Mouse (Mus musculus): ENCODE measurements at regions not wholly inside any gene's neighbourhood (a gene's known extent, or its start where the extent isn't known, plus 50 kb on each side); places are given as distances from the start of the nearest gene placed in this dataset.

GRCm38 (mm10) chr7:67827386-67827785 lies 67.8 kb upstream of the Synm start:
- H3K36me3 ChIP-seq (ENCODE audit: control insufficient read depth, insufficient read depth, low read length), result no peaks in the 10 kb centered on the region
- H3K4me3 ChIP-seq (ENCODE audit: low read depth, low read length), result no peak overlapping the region
- 61% methylated on average over 12 of the region's 12 CpGs for WGBS
- H3K4me1 ChIP-seq (ENCODE audit: control insufficient read depth, insufficient read depth, insufficient read length, low read length), result no peaks in the 10 kb centered on the region
- H3K27ac ChIP-seq (ENCODE audit: insufficient read depth, low read depth, low read length), result no peak overlapping the region
- TF ChIP-seq CTCF (IDR thresholded peaks at IDR 0.05; ENCODE audit: extremely low read depth, insufficient read length, insufficient replicate concordance, low read depth, low read length) (no peak), POLR2A (IDR thresholded peaks at IDR 0.05; ENCODE audit: low read depth, low read length) (no peak)
- H3K27me3 ChIP-seq (ENCODE audit: control insufficient read depth, insufficient read depth, low read length), result no peaks in the 10 kb centered on the region

GRCm38 (mm10) chr7:67826936-67827335 lies 67.4 kb upstream of the Synm start:
- TF ChIP-seq POLR2A (IDR thresholded peaks at IDR 0.05; ENCODE audit: low read depth, low read length) (no peak), CTCF (IDR thresholded peaks at IDR 0.05; ENCODE audit: extremely low read depth, insufficient read length, insufficient replicate concordance, low read depth, low read length) (no peak)
- Histone ChIP-seq H3K36me3 (ENCODE audit: control insufficient read depth, insufficient read depth, low read length) (no peaks in the 10 kb centered on the region), H3K4me1 (ENCODE audit: control insufficient read depth, insufficient read depth, insufficient read length, low read length) (no peaks in the 10 kb centered on the region), H3K4me3 (ENCODE audit: low read depth, low read length) (no peak overlapping the region), H3K27me3 (ENCODE audit: control insufficient read depth, insufficient read depth, low read length) (no peaks in the 10 kb centered on the region), H3K27ac (ENCODE audit: insufficient read depth, low read depth, low read length) (no peak overlapping the region)
- 92% methylated on average over 13 of the region's 13 CpGs for WGBS

GRCm38 (mm10) chr7:67826368-67826767 lies 66.8 kb upstream of the Synm start:
- WGBS, result 87% methylated on average over 6 of the region's 6 CpGs
- Histone ChIP-seq H3K27ac (ENCODE audit: insufficient read depth, low read depth, low read length) (no peak overlapping the region), H3K27me3 (ENCODE audit: control insufficient read depth, insufficient read depth, low read length) (no peaks in the 10 kb centered on the region), H3K36me3 (ENCODE audit: control insufficient read depth, insufficient read depth, low read length) (no peaks in the 10 kb centered on the region), H3K4me1 (ENCODE audit: control insufficient read depth, insufficient read depth, insufficient read length, low read length) (no peaks in the 10 kb centered on the region), H3K4me3 (ENCODE audit: low read depth, low read length) (no peak overlapping the region)
- TF ChIP-seq POLR2A (IDR thresholded peaks at IDR 0.05; ENCODE audit: low read depth, low read length) (no peak), CTCF (IDR thresholded peaks at IDR 0.05; ENCODE audit: extremely low read depth, insufficient read length, insufficient replicate concordance, low read depth, low read length) (no peak)

GRCm38 (mm10) chr7:67825636-67826280 lies 66.2 kb upstream of the Synm start:
- no peak overlapping the region for H3K4me3 ChIP-seq (ENCODE audit: low read depth, low read length)
- no peak overlapping the region for H3K27ac ChIP-seq (ENCODE audit: insufficient read depth, low read depth, low read length)
- H3K4me1 ChIP-seq (ENCODE audit: control insufficient read depth, insufficient read depth, insufficient read length, low read length), result no peaks in the 10 kb centered on the region
- 75% methylated on average over 7 of the region's 7 CpGs for WGBS
- TF ChIP-seq POLR2A (IDR thresholded peaks at IDR 0.05; ENCODE audit: low read depth, low read length) (no peak), CTCF (IDR thresholded peaks at IDR 0.05; ENCODE audit: extremely low read depth, insufficient read length, insufficient replicate concordance, low read depth, low read length) (no peak)
- no peaks in the 10 kb centered on the region for H3K36me3 ChIP-seq (ENCODE audit: control insufficient read depth, insufficient read depth, low read length)
- no peaks in the 10 kb centered on the region for H3K27me3 ChIP-seq (ENCODE audit: control insufficient read depth, insufficient read depth, low read length)

GRCm38 (mm10) chr7:67823943-67824645 lies 64.6 kb upstream of the Synm start:
- 58% methylated on average over 8 of the region's 8 CpGs for WGBS
- no peaks in the 10 kb centered on the region for H3K4me1 ChIP-seq (ENCODE audit: control insufficient read depth, insufficient read depth, insufficient read length, low read length)
- H3K27ac ChIP-seq (ENCODE audit: insufficient read depth, low read depth, low read length), result no peak overlapping the region
- TF ChIP-seq POLR2A (IDR thresholded peaks at IDR 0.05; ENCODE audit: low read depth, low read length) (no peak), CTCF (IDR thresholded peaks at IDR 0.05; ENCODE audit: extremely low read depth, insufficient read length, insufficient replicate concordance, low read depth, low read length) (no peak)
- H3K4me3 ChIP-seq (ENCODE audit: low read depth, low read length), result no peak overlapping the region
- H3K36me3 ChIP-seq (ENCODE audit: control insufficient read depth, insufficient read depth, low read length), result no peaks in the 10 kb centered on the region
- no peaks in the 10 kb centered on the region for H3K27me3 ChIP-seq (ENCODE audit: control insufficient read depth, insufficient read depth, low read length)

GRCm38 (mm10) chr7:67819551-67819950 lies 60.0 kb upstream of the Synm start:
- WGBS, result 94% methylated on average over 5 of the region's 5 CpGs
- Histone ChIP-seq H3K36me3 (ENCODE audit: control insufficient read depth, insufficient read depth, low read length) (no peaks in the 10 kb centered on the region), H3K27me3 (ENCODE audit: control insufficient read depth, insufficient read depth, low read length) (no peaks in the 10 kb centered on the region), H3K4me1 (ENCODE audit: control insufficient read depth, insufficient read depth, insufficient read length, low read length) (no peaks in the 10 kb centered on the region), H3K4me3 (ENCODE audit: low read depth, low read length) (no peak overlapping the region), H3K27ac (ENCODE audit: insufficient read depth, low read depth, low read length) (no peak overlapping the region)
- TF ChIP-seq POLR2A (IDR thresholded peaks at IDR 0.05; ENCODE audit: low read depth, low read length) (no peak), CTCF (IDR thresholded peaks at IDR 0.05; ENCODE audit: extremely low read depth, insufficient read length, insufficient replicate concordance, low read depth, low read length) (no peak)

GRCm38 (mm10) chr7:67817556-67817955 lies 58.0 kb upstream of the Synm start:
- H3K27me3 ChIP-seq (ENCODE audit: control insufficient read depth, insufficient read depth, low read length), result no peaks in the 10 kb centered on the region
- no peak for TF ChIP-seq CTCF (IDR thresholded peaks at IDR 0.05; ENCODE audit: extremely low read depth, insufficient read length, insufficient replicate concordance, low read depth, low read length)
- TF ChIP-seq POLR2A (IDR thresholded peaks at IDR 0.05; ENCODE audit: low read depth, low read length), result no peak
- 90% methylated on average over 6 of the region's 6 CpGs for WGBS
- no peaks in the 10 kb centered on the region for H3K36me3 ChIP-seq (ENCODE audit: control insufficient read depth, insufficient read depth, low read length)
- no peak overlapping the region for H3K4me3 ChIP-seq (ENCODE audit: low read depth, low read length)
- no peaks in the 10 kb centered on the region for H3K4me1 ChIP-seq (ENCODE audit: control insufficient read depth, insufficient read depth, insufficient read length, low read length)
- no peak overlapping the region for H3K27ac ChIP-seq (ENCODE audit: insufficient read depth, low read depth, low read length)
